Mouse (Mus musculus): ENCODE measurements around the gene Brca1. TPM values are rescaled to one million over a fixed set of nuclear protein-coding genes. Genes with fewer than 3 reads are reported as not detected.
"Not testable (repeated sequence)": the region's sequence is repeated elsewhere in the genome, so short reads cannot be mapped to it uniquely, and the experiment has no call there.

Gene Brca1
- under 1 TPM; 0.89 to 0.92 TPM for total RNA-seq (2021)
- long read RNA-seq, experiment 1 = 0 reads
- long read RNA-seq, experiment 2 = 0 reads

- peak; percentile 93 for DNase-seq
- intact Hi-C loops (cut with DNase I; ENCODE audit: low total_unique reads) = no loop called here
Measured at GRCm38 (mm10) chr11:101551751-101552475, at the start of gene Brca1, which contains the start of gene Nbr1. Gene Brca1, minus strand, starts transcription at chr11:101551955. Gene Nbr1, plus strand, starts transcription at chr11:101552149.

GRCm38 (mm10) chr11:101599156-101599555 is 47.4 kb upstream of the Brca1 start, which contains the start of gene Gm11634:
Gene Gm11634, minus strand, starts transcription at chr11:101599256.
- intact Hi-C loops (cut with DNase I; ENCODE audit: low total_unique reads) = no loop called here

GRCm38 (mm10) chr11:101589989-101590624 is 38.4 kb upstream of the Brca1 start:
- DNase-seq = no peak

More at GRCm38 (mm10) chr11:101599156-101599555, 47.4 kb upstream of the Brca1 start, which contains the start of gene Gm11634:
- DNase-seq = no peak

GRCm38 (mm10) chr11:101589444-101589843 is 37.7 kb upstream of the Brca1 start:
- peak; percentile 27 for DNase-seq

More at GRCm38 (mm10) chr11:101589989-101590624, 38.4 kb upstream of the Brca1 start:
- intact Hi-C loops (cut with DNase I; ENCODE audit: low total_unique reads) = no loop called here

GRCm38 (mm10) chr11:101588868-101589267 is 37.1 kb upstream of the Brca1 start:
- intact Hi-C loops (cut with DNase I; ENCODE audit: low total_unique reads) = no loop called here
- DNase-seq = no peak

More at GRCm38 (mm10) chr11:101589444-101589843, 37.7 kb upstream of the Brca1 start:
- intact Hi-C loops (cut with DNase I; ENCODE audit: low total_unique reads) = no loop called here

GRCm38 (mm10) chr11:101587676-101588075 is 35.9 kb upstream of the Brca1 start:
- no peak for DNase-seq

GRCm38 (mm10) chr11:101585805-101586204 is 34.0 kb upstream of the Brca1 start:
- intact Hi-C loops (cut with DNase I; ENCODE audit: low total_unique reads) = no loop called here
- DNase-seq = no peak

More at GRCm38 (mm10) chr11:101587676-101588075, 35.9 kb upstream of the Brca1 start:
- intact Hi-C loops (cut with DNase I; ENCODE audit: low total_unique reads) = no loop called here

- DNase-seq; intact Hi-C loops (cut with DNase I; ENCODE audit: low total_unique reads): not testable (repeated sequence)
Measured at GRCm38 (mm10) chr11:101585031-101585430, 33.3 kb upstream of the Brca1 start.

- intact Hi-C loops (cut with DNase I; ENCODE audit: low total_unique reads) = no loop called here
Measured at GRCm38 (mm10) chr11:101583205-101583604, 31.4 kb upstream of the Brca1 start.

GRCm38 (mm10) chr11:101582054-101583035 is 30.6 kb upstream of the Brca1 start, which contains the start of gene Tmem106a:
Gene Tmem106a, plus strand, starts transcription at chr11:101582242.
- peak; percentile 60 for DNase-seq
- intact Hi-C loops (cut with DNase I; ENCODE audit: low total_unique reads) = no loop called here

More at GRCm38 (mm10) chr11:101583205-101583604, 31.4 kb upstream of the Brca1 start:
- no peak for DNase-seq

GRCm38 (mm10) chr11:101581081-101581764 is 29.5 kb upstream of the Brca1 start:
- intact Hi-C loops (cut with DNase I; ENCODE audit: low total_unique reads) = no loop called here
- DNase-seq = no peak

GRCm38 (mm10) chr11:101576116-101576515 is 24.4 kb upstream of the Brca1 start:
- intact Hi-C loops (cut with DNase I; ENCODE audit: low total_unique reads) = no loop called here
- DNase-seq = no peak

- intact Hi-C loops (cut with DNase I; ENCODE audit: low total_unique reads) = no loop called here
Measured at GRCm38 (mm10) chr11:101568421-101568820, 16.7 kb upstream of the Brca1 start.

GRCm38 (mm10) chr11:101562391-101562790 is 10.6 kb upstream of the Brca1 start:
- intact Hi-C loops (cut with DNase I; ENCODE audit: low total_unique reads) = no loop called here
- DNase-seq = peak; percentile 40

More at GRCm38 (mm10) chr11:101568421-101568820, 16.7 kb upstream of the Brca1 start:
- DNase-seq = no peak

- intact Hi-C loops (cut with DNase I; ENCODE audit: low total_unique reads) = no loop called here
- no peak for DNase-seq
Measured at GRCm38 (mm10) chr11:101556954-101557353, 5.2 kb upstream of the Brca1 start.

GRCm38 (mm10) chr11:101556541-101556940 is 4.8 kb upstream of the Brca1 start:
- no peak for DNase-seq
- intact Hi-C loops (cut with DNase I; ENCODE audit: low total_unique reads) = no loop called here

- DNase-seq = no peak
- intact Hi-C loops (cut with DNase I; ENCODE audit: low total_unique reads) = no loop called here
Measured at GRCm38 (mm10) chr11:101553354-101553930, 1.7 kb upstream of the Brca1 start.

Measured in gastrocnemius, postnatal 14 days (tissue).